Mouse (Mus musculus) brown adipose tissue, adult 24 weeks (tissue): ENCODE data around the gene Lck. TPM values are rescaled to one million over a fixed set of nuclear protein-coding genes. Genes with fewer than 3 reads are reported as not detected.

Source experiments
- H3K27ac ChIP-seq: fragments of 200-500 bp; replicated peaks from 2 replicates; pipeline ENCODE4 v1.5.1; 2012; ENCODE audit warnings: low read depth, mild to moderate bottlenecking, low read length
- H3K4me1 ChIP-seq: fragments of 200-500 bp; 2 replicates; pipeline ENCODE4 v1.6.1; 2012; ENCODE audit warnings: low read length, mixed read lengths; ENCODE audit not compliant: control insufficient read depth, insufficient read depth, insufficient read length
- H3K4me3 ChIP-seq: fragments of 200-500 bp; 2 replicates; pipeline ENCODE4 v1.5.1; 2012; ENCODE audit warnings: low read depth, mild to moderate bottlenecking, low read length, moderate library complexity; ENCODE audit not compliant: insufficient read depth
- polyA plus RNA-seq: library from polyadenylated mRNA; stranded (reverse); fragments of >200 nt; gene quantifications from 2 replicates; pipeline ENCODE4 v1.2.4, GENCODE M21; 2012; ENCODE audit not compliant: missing spikeins, insufficient read depth, insufficient read length

The Lck gene
- not detected in 2 replicates for polyA plus RNA-seq

DNA sequence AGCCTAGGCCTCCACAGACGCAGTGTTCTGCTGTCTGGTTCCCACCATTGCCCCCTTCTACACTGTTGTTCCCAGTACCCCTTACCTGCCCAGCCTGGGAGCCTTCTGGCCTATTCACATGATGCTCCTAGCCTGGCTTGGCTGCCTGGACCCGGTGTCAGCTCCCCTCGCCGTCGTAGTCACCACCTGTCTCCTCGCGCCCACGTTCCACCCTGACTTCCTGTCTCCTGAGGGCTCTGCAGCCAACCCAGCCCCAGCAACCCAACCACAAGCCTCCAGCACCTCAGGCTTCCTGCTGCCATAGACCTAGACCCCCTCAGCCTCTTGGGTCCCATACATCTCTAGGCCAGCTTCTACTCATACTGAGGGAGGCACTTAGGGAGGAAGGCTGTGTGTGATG lies at the start of gene Lck:
Gene Lck, minus strand, starts transcription at position 212 of the 400 bp plus-strand sequence.
- H3K4me3 ChIP-seq: no peak within 1 kb of the TSS

GRCm38 (mm10) chr4:129622803-129623535 lies 49.5 kb upstream of the Lck start:
- H3K4me1 ChIP-seq: peaks cover 21% of the 10 kb centered on the region
- peak overlapping the region; percentile 72 for H3K27ac ChIP-seq
- peak overlapping the region; percentile 98 for H3K4me3 ChIP-seq

More for the DNA sequence above, at the start of gene Lck:
- peaks cover 7% of the 10 kb centered on the region for H3K4me1 ChIP-seq
- H3K27ac ChIP-seq: 0 out of 2 replicates have a peak within 1 kb of the TSS, but pooled peaks have one; percentile 8

DNA sequence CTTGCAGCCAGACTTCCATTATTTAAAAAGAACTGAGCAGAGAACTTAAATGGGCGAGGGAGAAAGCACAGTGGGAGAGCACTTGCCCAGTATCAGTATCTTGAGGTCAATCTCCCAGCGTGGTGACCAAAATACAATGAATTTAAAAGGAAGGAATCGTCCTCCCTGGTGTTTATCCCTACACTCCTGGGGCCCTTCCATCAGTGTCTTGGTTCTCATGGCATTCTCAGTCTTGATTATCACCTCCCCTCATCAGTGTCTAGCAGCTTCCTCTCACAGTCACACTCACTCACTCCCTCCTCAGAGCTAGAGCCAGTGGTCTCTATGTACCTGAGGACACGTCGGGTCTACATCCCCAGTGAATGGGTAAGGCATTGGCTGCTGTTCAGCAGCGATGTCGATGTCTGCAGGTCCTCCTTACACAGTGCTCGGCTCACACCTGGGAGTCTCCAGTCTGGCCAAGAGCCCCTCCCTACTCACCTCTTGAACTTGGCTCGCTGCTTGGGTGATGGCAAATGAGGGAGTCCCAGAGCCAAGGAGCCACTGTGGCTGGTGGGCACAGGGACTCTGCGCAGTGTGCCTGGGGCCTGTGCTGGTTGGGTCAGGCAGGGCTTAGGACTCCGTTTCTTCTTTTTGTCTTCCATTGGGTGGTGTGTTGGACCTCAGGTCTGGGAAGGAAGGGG lies 48.8 kb upstream of the Lck start:
- peak overlapping the region; percentile 98 for H3K4me3 ChIP-seq
- H3K27ac ChIP-seq: peak overlapping the region; percentile 72
- H3K4me1 ChIP-seq: peaks cover 22% of the 10 kb centered on the region

DNA sequence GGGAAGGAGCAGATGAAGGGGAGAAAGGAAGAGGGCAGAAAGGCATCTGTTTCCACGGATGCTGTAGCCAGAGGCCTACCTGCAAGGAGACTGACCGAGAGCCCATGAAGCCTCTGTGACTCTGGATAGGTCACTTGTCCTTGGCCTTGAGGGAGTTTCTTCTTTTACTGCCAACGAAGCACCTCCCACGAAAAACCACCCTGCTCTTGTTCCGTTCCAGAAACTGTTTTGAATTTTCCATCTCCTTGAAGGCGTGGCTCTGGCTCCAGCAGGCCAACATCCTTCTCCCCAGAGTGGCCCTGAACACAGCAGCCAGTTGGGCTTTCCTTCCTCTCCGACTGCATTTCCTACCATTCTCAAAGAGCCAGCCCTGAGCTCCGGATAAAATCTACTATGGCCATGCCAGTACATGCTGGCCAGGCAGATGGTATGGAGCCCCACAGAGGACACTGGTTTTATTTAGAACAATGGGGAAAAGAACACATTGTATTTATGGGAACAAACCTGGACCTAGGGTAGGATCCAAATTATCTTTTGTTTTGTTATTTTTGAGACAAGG lies 47.9 kb upstream of the Lck start:
- H3K27ac ChIP-seq: peak overlapping the region; percentile 75
- H3K4me3 ChIP-seq: peak overlapping the region; percentile 98
- peaks cover 22% of the 10 kb centered on the region for H3K4me1 ChIP-seq

- peak overlapping the region; percentile 60 for H3K4me3 ChIP-seq
- peak overlapping the region; percentile 75 for H3K27ac ChIP-seq
- H3K4me1 ChIP-seq: peaks cover 22% of the 10 kb centered on the region
These were observed 47.2 kb upstream of the Lck start for GRCm38 (mm10) chr4:129620419-129621282.

DNA sequence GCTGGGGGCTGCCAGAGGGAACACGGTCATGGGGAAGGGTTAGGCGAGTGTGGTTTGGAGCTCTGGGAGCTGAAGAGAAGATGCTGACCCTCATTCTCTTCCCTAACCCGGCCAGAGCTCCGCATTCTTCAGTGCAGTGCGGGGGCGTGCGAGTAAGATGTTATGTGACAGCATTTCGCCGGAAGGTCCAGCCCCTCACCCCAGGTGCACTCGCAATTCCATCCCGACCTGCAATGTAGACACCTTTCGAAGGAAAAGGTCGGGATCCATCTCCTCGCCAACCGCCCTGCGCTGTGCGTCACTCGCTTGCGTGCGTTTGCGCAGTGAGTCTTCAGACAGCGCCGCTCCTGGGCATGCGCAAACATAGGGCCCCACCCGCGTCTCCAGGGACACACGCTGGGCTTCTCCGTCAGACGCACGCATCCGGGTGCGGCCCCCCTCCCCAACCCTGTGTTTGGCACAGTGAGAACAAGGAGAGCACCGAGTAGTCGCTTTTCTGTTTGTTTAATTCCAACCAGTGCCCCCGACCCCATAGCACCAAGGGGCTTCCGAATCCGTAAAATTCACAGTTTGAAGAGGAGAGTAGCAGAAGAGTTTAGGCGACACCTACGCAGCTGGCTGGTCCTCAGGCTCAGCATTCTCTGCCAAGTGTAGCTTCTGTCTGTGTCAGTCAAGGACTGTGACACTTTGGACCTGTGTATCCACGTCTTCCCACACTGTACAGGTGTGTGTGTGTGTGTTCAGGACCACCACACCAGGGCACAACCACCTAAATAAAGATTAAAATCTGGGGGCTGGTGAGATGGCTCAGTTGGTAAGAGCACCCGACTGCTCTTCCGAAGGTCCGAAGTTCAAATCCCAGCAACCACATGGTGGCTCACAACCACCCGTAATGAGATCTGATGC lies 45.6 kb upstream of the Lck start, which contains the start of gene Iqcc:
Gene Iqcc, minus strand, starts transcription at position 314 of the 906 bp plus-strand sequence.
- Histone ChIP-seq H3K4me3 (peak within 1 kb of the TSS; percentile 70), H3K4me1 (peaks cover 22% of the 10 kb centered on the region), H3K27ac (peak within 1 kb of the TSS; percentile 80)

GRCm38 (mm10) chr4:129618031-129618430 lies 44.6 kb upstream of the Lck start:
- Histone ChIP-seq H3K4me1 (peaks cover 22% of the 10 kb centered on the region), H3K4me3 (peak overlapping the region; percentile 70), H3K27ac (0 out of 2 replicates have a peak overlapping the region, but pooled peaks have one; percentile 78)

- no peak overlapping the region for H3K4me3 ChIP-seq
- H3K27ac ChIP-seq: no peak overlapping the region
- H3K4me1 ChIP-seq: peaks cover 15% of the 10 kb centered on the region
These were observed 43.7 kb upstream of the Lck start for GRCm38 (mm10) chr4:129617121-129617641.

DNA sequence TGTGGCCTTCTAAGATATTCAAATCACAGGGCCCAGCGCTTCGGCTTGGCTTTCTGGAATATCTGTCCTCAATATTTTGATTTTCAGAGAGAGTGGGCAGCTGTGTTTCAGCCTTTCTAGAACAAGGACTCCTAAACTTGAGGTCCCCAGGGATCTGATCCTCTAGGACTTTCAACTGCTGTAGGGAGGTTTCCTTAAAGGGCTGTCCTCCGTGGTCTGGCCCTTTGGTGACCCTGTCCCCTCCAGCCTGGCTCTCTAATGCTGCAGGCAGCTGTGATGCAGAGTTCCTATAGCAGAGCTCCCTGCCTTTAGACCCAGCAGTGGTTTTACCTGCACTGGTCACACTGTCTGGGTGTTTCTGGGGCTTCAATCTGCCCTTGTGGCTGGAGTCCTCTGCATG lies 43.2 kb upstream of the Lck start:
- peaks cover 10% of the 10 kb centered on the region for H3K4me1 ChIP-seq

GRCm38 (mm10) chr4:129615801-129616290 lies 42.4 kb upstream of the Lck start:
- Histone ChIP-seq H3K27ac (no peak overlapping the region), H3K4me3 (no peak overlapping the region), H3K4me1 (peaks cover 10% of the 10 kb centered on the region)

More for the DNA sequence above, 43.2 kb upstream of the Lck start:
- Histone ChIP-seq H3K4me3 (no peak overlapping the region), H3K27ac (no peak overlapping the region)

- no peak within 1 kb of the TSS for H3K4me3 ChIP-seq
- no peak within 1 kb of the TSS for H3K27ac ChIP-seq
- peaks cover 5% of the 10 kb centered on the region; the same call in 1 of the 2 replicates for H3K4me1 ChIP-seq
These were observed 40.7 kb upstream of the Lck start, which contains the start of gene Dcdc2b for GRCm38 (mm10) chr4:129614093-129614492. Gene Dcdc2b (minus strand): TSS chr4:129614257.

DNA sequence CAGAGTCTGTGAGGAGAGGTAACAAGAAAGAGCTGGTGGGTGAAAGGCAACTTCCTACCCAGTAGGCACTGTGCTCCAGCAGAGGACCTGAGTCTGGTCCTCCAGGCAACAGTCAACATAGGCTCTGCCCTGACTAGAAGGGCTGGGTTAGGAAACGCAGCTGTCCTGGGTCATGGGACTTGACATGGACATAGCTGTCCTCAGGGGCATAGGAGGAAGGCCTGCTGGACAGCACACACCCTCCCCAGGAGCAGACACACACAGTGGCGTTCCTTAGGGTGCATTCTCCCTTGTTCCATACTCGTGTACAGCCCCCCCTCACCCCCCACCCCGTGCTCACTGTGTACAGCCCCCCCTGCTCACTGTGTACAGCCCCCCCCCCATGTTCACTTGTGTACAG lies 37.0 kb upstream of the Lck start:
- H3K27ac ChIP-seq: no peak overlapping the region
- no peaks in the 10 kb centered on the region for H3K4me1 ChIP-seq
- H3K4me3 ChIP-seq: no peak overlapping the region

GRCm38 (mm10) chr4:129610026-129610425 lies 36.6 kb upstream of the Lck start:
- no peak overlapping the region for H3K4me3 ChIP-seq
- no peak overlapping the region for H3K27ac ChIP-seq

More at GRCm38 (mm10) chr4:129610026-129610425, 36.6 kb upstream of the Lck start:
- H3K4me1 ChIP-seq: no peaks in the 10 kb centered on the region
